Mouse (Mus musculus) limb, embryonic 15.5 days (tissue): ENCODE measurements at regions not wholly inside any gene's neighbourhood (a gene's known extent, or its start where the extent isn't known, plus 50 kb on each side); places are given as distances from the start of the nearest gene placed in this dataset.

Source experiments
- ATAC-seq: fragments of 200-750 bp; cut with Nextera tagmentation; 2 replicates; pipeline ENCODE4 v1.8.0; 2017; ENCODE audit warnings: low read depth, moderate TSS enrichment; ENCODE audit not compliant: insufficient number of reproducible peaks, low FRiP score, low TSS enrichment
- H3K27ac ChIP-seq: fragments of 300-500 bp; sonication (generic); 2 replicates; pipeline ENCODE4 v1.5.1; 2015; ENCODE audit warnings: moderate library complexity, mild to moderate bottlenecking, inconsistent platforms
- H3K27me3 ChIP-seq: fragments of 300-500 bp; sonication (generic); 2 replicates; pipeline ENCODE4 v1.6.1; 2015; ENCODE audit warnings: inconsistent platforms
- H3K36me3 ChIP-seq: fragments of 300-500 bp; sonication (generic); 2 replicates; pipeline ENCODE4 v1.6.1; 2015; ENCODE audit warnings: inconsistent platforms
- H3K4me1 ChIP-seq: fragments of 300-500 bp; sonication (generic); 2 replicates; pipeline ENCODE4 v1.6.1; 2015; ENCODE audit warnings: inconsistent platforms
- H3K4me2 ChIP-seq: fragments of 300-500 bp; sonication (generic); 2 replicates; pipeline ENCODE4 v1.6.1; 2015; ENCODE audit warnings: mild to moderate bottlenecking, inconsistent platforms
- H3K4me3 ChIP-seq: fragments of 300-500 bp; sonication (generic); 2 replicates; pipeline ENCODE4 v1.5.1; 2015; ENCODE audit warnings: mild to moderate bottlenecking, inconsistent platforms
- H3K9ac ChIP-seq: fragments of 300-500 bp; sonication (generic); 2 replicates; pipeline ENCODE4 v1.6.1; 2015; ENCODE audit warnings: inconsistent platforms
- H3K9me3 ChIP-seq: fragments of 300-500 bp; sonication (generic); 2 replicates; pipeline ENCODE4 v1.6.1; 2016; ENCODE audit warnings: inconsistent platforms
- WGBS: fragments of 180-500 bp; shearing (Covaris S2); methylation state at CpG from one replicate; pipeline ENCODE4 v1.1.7; 2015; 5-methylcytosine and 5-hydroxymethylcytosine counted together

DNA sequence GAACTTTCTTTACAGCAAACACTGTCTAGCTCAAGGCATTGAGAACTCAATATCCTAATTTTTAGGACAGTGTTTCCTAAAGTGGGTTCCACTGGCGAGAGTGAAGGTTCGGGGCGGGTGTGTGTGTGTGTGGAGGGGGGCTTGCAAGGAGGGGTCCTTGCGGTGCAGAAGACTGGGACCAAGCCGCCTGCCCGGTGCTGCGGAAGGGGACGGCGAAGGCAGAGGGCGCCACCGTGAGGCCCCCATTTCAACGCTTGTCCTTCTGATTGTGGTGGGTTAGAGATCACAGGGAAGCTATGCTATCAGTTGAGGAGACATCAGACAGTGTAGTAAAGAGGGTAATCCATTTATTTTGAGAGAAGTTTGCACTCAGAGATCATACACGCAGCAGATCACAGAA lies 176.9 kb upstream of the Ap5m1 start:
- Histone ChIP-seq H3K36me3 (no peaks in the 10 kb centered on the region), H3K27me3 (no peaks in the 10 kb centered on the region), H3K4me3 (no peak overlapping the region), H3K4me1 (no peaks in the 10 kb centered on the region), H3K9ac (no peak overlapping the region), H3K4me2 (no peak overlapping the region), H3K9me3 (no peaks in the 10 kb centered on the region), H3K27ac (no peak overlapping the region)
- no peak for ATAC-seq
- WGBS = 5% methylated on average over 13 of the region's 13 CpGs

DNA sequence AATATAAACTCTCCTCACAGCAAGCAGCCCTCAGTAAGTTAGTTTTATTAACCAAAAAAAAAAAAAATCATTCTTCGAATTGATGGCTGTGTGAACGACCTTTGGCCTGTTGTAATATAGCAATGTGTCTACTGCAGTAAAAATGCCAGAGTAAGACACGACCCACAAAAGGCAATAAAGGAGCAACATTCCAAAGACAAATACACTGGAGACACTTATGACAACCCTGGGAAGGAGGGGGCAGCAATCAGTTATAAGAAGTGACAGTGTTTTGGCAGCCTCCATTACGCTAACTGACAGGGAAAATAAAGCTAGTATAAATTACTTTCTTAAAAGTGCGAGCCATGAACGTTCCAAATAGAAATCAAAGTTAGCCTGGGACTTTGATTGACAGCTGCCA lies 185.9 kb upstream of the Ap5m1 start:
- Histone ChIP-seq H3K9ac (no peak overlapping the region), H3K4me3 (no peak overlapping the region), H3K4me1 (no peaks in the 10 kb centered on the region), H3K36me3 (no peaks in the 10 kb centered on the region), H3K27ac (no peak overlapping the region), H3K4me2 (no peak overlapping the region), H3K9me3 (no peaks in the 10 kb centered on the region), H3K27me3 (no peaks in the 10 kb centered on the region)
- WGBS = 20% methylated on average over 6 of the region's 6 CpGs
- ATAC-seq = no peak

DNA sequence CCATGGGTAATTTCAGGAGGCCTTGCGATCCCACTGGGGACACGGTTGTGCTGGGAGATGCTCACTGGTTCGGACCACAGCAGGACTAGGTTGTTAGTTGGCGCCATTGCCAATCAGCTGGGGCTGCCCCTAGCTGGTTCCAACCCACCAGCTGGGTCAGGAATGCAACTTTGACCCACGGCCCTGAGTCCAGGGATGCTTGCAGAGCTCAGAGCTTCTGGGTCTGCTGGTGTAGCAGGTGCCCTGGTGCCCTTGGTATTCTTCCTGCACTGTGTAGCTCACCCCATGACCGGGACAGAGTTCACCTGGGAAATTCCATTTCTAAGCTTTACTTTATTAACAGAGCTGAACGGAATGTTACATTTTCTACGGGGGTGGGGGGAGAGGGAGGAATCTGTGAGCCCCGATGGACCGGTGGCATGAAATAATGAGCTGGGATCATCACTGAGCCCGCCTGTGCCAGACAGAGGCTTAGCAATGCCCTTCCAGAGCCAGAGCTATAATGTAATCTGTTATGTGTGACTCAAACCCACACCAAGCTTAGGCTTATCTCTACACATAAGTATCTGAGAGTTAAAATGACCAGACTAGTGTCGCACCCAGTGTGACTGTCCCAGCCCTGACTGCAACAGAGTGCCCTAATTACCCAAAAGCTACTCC lies 187.8 kb upstream of the Ap5m1 start:
- Histone ChIP-seq H3K9me3 (no peaks in the 10 kb centered on the region), H3K4me1 (no peaks in the 10 kb centered on the region), H3K4me3 (no peak overlapping the region), H3K4me2 (no peak overlapping the region), H3K36me3 (no peaks in the 10 kb centered on the region), H3K27ac (no peak overlapping the region), H3K9ac (no peak overlapping the region), H3K27me3 (no peaks in the 10 kb centered on the region)
- WGBS = 75% methylated on average over 12 of the region's 12 CpGs
- no peak for ATAC-seq

DNA sequence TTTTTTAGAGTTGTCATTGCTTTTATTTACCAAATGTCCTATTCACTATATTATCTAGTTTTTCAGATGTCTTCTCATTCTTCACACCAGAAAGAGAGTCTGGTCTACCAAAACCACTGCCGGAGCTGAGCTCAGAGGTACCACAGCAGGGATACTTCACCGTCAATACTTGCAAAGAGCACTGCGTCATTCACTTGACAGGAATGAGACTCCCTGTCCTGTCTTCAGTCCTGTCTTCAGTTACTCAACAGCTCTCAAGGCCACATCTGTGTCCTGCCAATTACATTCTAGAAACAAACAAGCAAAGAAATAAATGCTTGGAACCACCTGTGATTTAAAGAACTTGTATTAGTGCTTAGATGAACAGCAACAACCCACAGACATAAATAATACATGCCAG lies 194.6 kb upstream of the Ap5m1 start:
- no peak for ATAC-seq
- Histone ChIP-seq H3K9me3 (no peaks in the 10 kb centered on the region), H3K4me2 (no peak overlapping the region), H3K36me3 (no peaks in the 10 kb centered on the region), H3K27me3 (no peaks in the 10 kb centered on the region), H3K4me1 (no peaks in the 10 kb centered on the region), H3K9ac (no peak overlapping the region), H3K27ac (no peak overlapping the region), H3K4me3 (no peak overlapping the region)
- 82% methylated on average over 3 of the region's 3 CpGs for WGBS

DNA sequence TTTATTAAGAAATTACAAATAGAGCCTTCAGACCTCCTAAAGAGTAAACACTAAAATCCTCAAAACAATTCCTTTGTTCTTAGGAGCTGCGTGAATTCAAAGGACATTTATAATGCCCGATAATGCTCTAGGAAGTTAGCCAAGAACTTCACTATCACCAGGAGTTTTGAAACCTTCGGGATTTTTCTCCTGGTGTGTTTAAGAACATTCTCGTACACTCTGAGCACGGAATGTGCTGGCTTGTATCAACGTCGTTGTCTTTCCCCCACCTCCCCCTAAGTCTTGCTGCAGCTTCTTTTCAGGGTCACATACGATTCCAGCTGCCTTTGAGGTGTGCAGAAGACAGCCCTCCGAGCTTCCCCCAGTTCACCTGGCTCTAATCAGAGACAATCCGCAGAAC lies 195.9 kb upstream of the Ap5m1 start:
- H3K9me3 ChIP-seq = no peaks in the 10 kb centered on the region
- H3K4me3 ChIP-seq = no peak overlapping the region
- no peak for ATAC-seq
- no peaks in the 10 kb centered on the region for H3K4me1 ChIP-seq
- no peaks in the 10 kb centered on the region for H3K27me3 ChIP-seq
- no peak overlapping the region for H3K9ac ChIP-seq
- no peak overlapping the region for H3K27ac ChIP-seq
- no peaks in the 10 kb centered on the region for H3K36me3 ChIP-seq
- WGBS = 52% methylated on average over 10 of the region's 10 CpGs
- H3K4me2 ChIP-seq = no peak overlapping the region

DNA sequence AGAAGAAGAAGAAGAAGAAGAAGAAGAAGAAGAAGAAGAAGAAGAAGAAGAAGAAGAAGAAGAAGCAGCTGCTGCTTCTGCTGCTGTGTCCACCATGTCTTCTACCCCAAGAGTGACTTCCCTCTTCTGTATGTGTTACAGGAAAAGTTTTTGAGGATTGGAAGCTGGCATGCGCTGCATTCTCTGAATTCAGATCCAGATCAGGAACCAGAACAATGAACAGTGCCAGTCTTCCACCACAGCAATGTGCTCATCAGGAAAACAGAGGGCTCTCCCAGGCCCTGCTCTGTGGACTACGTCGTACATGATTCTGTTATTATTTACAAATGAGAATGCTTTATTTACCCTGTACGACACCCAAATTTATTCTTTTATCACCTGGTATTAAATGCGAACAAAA lies 181.8 kb upstream of the Otx2 start:
- no peaks in the 10 kb centered on the region for H3K9me3 ChIP-seq
- WGBS = 84% methylated on average over 5 of the region's 5 CpGs
- no peak overlapping the region for H3K27ac ChIP-seq
- no peak overlapping the region for H3K4me3 ChIP-seq
- no peaks in the 10 kb centered on the region for H3K36me3 ChIP-seq
- H3K9ac ChIP-seq = no peak overlapping the region
- H3K4me2 ChIP-seq = no peak overlapping the region
- no peak for ATAC-seq
- no peaks in the 10 kb centered on the region for H3K4me1 ChIP-seq
- peaks cover 9% of the 10 kb centered on the region; the same call in 1 of the 2 replicates for H3K27me3 ChIP-seq

DNA sequence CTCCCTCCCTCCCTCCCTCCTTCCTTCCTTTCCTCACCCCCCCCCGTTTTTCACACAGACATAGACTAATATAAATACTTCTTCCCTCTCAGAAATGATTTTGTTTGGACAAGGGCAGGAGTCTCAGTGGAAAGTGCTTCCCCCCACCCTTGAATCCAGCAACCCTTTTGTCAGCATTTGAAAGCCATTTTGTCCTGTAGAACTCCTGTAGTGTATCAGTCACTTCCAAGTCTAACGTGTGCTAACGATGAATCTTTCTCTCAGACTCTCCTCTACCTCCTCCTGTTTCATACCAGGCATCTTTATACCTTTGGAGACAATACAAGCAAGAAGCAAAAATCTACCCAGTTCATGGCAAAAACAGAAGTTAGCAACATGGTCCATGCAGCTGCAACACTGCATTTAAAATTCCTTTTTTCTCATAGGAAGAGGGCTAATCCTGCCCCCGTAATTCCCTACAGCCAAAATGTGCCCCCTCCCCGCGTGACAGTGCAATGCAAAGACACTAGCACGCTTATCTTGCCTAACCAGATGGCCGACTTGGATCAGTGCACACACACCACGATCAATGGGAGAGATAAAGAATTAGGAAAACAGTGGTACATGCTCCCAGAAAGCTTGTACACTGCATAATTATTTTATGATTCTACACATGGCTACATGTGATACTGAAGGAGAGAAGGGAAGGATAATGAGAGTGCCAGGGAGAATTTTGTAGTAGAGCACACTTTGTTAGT lies 180.7 kb upstream of the Otx2 start:
- Histone ChIP-seq H3K4me3 (no peak overlapping the region), H3K9me3 (no peaks in the 10 kb centered on the region), H3K4me1 (no peaks in the 10 kb centered on the region), H3K36me3 (no peaks in the 10 kb centered on the region), H3K9ac (no peak overlapping the region), H3K27me3 (peaks cover 9% of the 10 kb centered on the region; the same call in 1 of the 2 replicates), H3K27ac (no peak overlapping the region), H3K4me2 (no peak overlapping the region)
- 66% methylated on average over 9 of the region's 9 CpGs for WGBS
- no peak for ATAC-seq

DNA sequence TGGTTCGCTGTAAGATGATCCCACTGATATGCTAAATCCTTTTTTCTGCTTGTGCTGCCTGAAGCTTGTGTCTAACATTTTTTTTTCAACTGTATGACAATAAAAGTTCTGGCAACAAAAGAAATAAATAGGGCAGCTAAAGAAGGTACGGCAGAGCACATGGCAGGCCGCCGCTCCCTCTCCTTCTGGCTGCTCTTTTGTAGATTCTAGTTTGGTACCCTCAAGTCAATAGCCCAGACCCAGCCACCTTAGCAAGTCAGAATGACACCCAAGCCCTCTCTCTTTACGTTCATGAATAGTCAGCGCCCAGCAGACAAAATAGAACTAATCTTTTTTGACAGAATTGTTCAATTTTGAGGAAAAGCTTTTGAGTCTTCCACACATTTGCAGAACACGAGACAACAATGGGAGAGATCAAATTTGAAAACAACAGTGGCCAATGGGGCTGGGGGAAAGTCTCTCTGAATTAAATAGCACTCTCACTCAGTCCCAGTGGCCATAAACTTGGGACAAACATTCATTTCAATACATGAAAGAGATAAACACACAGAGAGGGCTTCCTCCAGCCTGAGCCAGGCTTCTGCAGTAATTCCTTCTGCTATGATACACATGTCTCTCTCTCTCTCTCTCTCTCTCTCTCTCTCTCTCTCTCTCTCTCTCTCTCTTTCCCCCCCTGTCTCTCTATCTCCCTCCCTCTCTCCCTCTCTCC lies 180.0 kb upstream of the Otx2 start:
- no peak overlapping the region for H3K4me3 ChIP-seq
- 45% methylated on average over 7 of the region's 7 CpGs for WGBS
- H3K4me1 ChIP-seq = no peaks in the 10 kb centered on the region
- ATAC-seq = no peak
- H3K9me3 ChIP-seq = no peaks in the 10 kb centered on the region
- H3K27ac ChIP-seq = no peak overlapping the region
- peaks cover 9% of the 10 kb centered on the region; the same call in 1 of the 2 replicates for H3K27me3 ChIP-seq
- H3K9ac ChIP-seq = no peak overlapping the region
- no peaks in the 10 kb centered on the region for H3K36me3 ChIP-seq
- no peak overlapping the region for H3K4me2 ChIP-seq

DNA sequence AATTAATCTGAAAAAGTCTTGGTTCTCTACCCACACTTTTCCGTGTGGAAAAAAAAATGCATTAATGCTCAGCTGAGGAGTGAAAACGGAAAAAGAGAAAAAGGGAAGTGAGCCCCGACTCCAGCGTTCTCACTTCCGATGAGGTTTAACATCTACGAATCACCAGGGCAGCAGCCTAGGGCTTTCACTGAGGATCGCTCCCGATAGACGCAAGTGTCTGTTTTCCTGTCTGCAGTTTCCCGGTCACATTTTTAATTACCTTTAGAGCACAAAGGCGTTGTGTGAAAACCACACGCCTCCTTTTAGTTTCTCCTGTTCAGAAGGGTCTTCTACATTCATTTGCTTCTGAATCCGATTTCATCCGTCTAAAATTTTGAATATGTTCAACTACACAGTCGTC lies 179.2 kb upstream of the Otx2 start:
- 4% methylated on average over 15 of the region's 15 CpGs for WGBS
- H3K36me3 ChIP-seq = no peaks in the 10 kb centered on the region
- no peaks in the 10 kb centered on the region for H3K4me1 ChIP-seq
- peak overlapping the region; percentile 22 for H3K4me3 ChIP-seq
- H3K9ac ChIP-seq = no peak overlapping the region
- ATAC-seq = no peak
- H3K9me3 ChIP-seq = no peaks in the 10 kb centered on the region
- no peak overlapping the region for H3K27ac ChIP-seq
- peak overlapping the region; percentile 38 for H3K4me2 ChIP-seq
- H3K27me3 ChIP-seq = peaks cover 9% of the 10 kb centered on the region; the same call in 1 of the 2 replicates

DNA sequence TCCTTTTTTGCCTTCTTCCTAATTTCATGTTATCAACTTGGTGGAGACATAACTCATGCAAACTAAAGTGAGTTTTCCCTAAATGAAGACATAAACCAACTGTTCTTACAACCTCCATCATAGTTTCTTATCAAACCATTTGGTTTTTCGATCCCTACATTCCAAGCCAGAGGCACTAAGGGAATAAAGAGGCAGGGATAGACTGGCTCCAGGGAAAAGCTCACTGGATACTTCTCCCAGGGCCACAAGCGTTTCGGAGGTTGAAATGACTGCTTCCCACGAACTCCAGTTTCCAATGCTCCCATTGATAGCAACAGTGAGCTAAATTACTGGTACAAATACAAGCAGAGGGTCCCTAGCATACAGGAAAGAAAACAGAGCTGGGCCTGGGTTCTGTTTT lies 178.4 kb upstream of the Otx2 start:
- WGBS = 66% methylated on average over 4 of the region's 4 CpGs
- Histone ChIP-seq H3K27me3 (peaks cover 9% of the 10 kb centered on the region; the same call in 1 of the 2 replicates), H3K36me3 (no peaks in the 10 kb centered on the region), H3K9ac (no peak overlapping the region), H3K4me3 (no peak overlapping the region), H3K4me2 (no peak overlapping the region), H3K9me3 (no peaks in the 10 kb centered on the region), H3K4me1 (no peaks in the 10 kb centered on the region), H3K27ac (no peak overlapping the region)
- no peak for ATAC-seq

DNA sequence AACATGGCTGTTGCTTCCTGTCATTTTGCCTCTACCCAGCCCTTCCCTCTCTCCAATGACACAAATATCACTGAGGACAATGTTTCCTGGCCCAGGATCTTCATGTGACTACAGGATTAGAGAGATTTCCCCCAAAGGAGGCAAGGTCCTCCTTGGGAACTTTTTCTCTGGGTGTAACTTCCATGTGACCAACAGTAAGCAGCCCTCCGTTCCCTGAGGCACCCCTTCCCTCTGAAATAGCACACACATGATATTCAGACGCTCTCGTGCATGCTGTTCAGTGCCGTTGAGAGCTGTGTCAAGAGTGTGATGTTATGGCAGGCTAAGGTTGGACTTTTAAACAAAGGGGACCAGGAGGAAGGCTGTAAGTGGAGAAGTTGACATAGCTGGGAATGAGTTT lies 169.2 kb upstream of the Otx2 start:
- H3K4me2 ChIP-seq = no peak overlapping the region
- ATAC-seq = no peak
- no peaks in the 10 kb centered on the region for H3K27me3 ChIP-seq
- no peaks in the 10 kb centered on the region for H3K9me3 ChIP-seq
- H3K36me3 ChIP-seq = no peaks in the 10 kb centered on the region
- H3K4me3 ChIP-seq = no peak overlapping the region
- 70% methylated on average over 4 of the region's 4 CpGs for WGBS
- H3K27ac ChIP-seq = no peak overlapping the region
- no peaks in the 10 kb centered on the region for H3K4me1 ChIP-seq
- H3K9ac ChIP-seq = no peak overlapping the region

DNA sequence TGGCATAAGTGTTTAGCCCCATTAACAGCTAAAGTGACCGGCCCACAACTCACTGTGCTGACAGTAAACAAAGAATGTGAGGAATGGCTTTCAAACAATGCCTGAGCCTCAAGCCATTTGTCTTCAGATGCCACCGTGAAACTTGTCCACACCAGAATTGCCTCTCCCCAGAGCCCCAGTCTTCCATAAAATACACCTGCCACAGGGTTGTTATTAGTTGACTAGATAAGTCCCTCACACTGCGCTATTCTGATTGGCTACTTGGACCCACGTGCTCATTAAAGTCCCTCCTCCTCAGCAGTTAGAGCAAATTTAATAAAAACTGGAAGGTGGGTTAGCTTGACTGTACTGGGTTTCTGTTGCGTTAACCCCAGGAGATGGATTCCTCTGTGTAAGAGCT lies 167.7 kb upstream of the Otx2 start:
- 46% methylated on average over 5 of the region's 5 CpGs for WGBS
- ATAC-seq = no peak
- Histone ChIP-seq H3K4me2 (no peak overlapping the region), H3K36me3 (no peaks in the 10 kb centered on the region), H3K4me3 (no peak overlapping the region), H3K27ac (no peak overlapping the region), H3K9ac (no peak overlapping the region), H3K4me1 (0 out of 2 replicates have a peak, but pooled peaks cover 2% of the 10 kb centered on the region), H3K9me3 (no peaks in the 10 kb centered on the region), H3K27me3 (no peaks in the 10 kb centered on the region)
